Mouse (Mus musculus) kidney, postnatal 4 days (tissue): ENCODE data around the gene Osbp2.
"Not testable (repeated sequence)": the region's sequence is repeated elsewhere in the genome, so short reads cannot be mapped to it uniquely, and the experiment has no call there.

Experiments
- DNase-seq, 2 experiments: peaks; one replicate each; pipeline ENCODE4 v3.0.0; 2021; ENCODE audit warnings: mixed read lengths in 2 of 2

The Osbp2 gene

DNA sequence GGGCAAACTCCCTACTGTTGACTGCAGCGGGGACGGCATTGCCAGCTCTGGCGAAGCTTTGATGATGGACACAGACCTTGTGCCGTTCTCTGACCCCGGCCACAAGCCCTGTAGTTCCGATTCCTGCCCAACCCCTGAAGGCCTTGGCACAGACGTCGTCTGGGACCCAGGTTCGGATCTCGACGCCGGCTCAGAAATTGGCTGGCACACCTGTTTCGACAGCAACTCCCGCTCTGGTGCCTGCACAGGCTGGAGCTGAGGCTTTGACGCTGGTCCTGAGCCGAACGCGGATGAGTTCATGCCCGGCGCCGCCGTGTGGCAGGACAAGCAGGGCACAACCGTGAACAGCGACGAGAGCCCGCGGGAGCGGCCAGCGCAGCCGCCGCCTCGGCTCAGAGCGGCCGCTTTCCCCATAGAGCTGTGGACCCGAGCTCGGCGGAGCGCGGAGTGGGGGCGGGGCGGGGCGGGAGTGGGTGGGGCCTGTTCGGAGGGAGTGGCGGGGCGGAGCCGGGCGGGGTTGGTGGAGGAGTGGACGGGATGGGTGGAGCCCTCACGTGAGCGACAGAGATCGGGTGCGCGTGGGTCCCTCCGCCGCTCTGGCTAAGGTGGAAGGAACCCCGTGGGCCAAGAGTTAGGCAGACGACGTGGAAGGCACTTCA, at the start of gene Osbp2:
Gene Osbp2 (minus strand): TSS at position 450 of the 659 bp plus-strand sequence.
- DNase-seq: peak; percentile 83 to 88

DNA sequence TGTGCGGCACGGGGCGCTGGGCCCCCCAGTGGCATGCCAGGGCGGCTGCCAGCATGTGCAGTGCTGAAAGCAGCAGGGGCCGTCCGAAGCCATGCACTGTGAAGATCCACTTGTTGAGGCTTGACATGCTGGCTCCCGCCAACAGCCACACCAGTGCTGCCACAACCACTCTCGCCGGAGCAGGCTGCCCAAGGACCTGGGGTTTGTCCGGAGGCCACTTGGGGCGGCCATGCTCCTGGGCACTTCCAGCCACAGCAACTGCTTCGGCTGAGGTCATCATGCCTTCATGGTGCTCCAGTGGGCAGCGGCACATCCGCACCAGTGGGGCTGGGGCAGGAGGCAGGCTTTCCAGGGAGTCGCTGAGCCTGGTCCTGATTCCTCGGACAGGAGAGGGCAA, 49.2 kb upstream of the Osbp2 start:
- DNase-seq: peak; percentile 34 to 62

DNA sequence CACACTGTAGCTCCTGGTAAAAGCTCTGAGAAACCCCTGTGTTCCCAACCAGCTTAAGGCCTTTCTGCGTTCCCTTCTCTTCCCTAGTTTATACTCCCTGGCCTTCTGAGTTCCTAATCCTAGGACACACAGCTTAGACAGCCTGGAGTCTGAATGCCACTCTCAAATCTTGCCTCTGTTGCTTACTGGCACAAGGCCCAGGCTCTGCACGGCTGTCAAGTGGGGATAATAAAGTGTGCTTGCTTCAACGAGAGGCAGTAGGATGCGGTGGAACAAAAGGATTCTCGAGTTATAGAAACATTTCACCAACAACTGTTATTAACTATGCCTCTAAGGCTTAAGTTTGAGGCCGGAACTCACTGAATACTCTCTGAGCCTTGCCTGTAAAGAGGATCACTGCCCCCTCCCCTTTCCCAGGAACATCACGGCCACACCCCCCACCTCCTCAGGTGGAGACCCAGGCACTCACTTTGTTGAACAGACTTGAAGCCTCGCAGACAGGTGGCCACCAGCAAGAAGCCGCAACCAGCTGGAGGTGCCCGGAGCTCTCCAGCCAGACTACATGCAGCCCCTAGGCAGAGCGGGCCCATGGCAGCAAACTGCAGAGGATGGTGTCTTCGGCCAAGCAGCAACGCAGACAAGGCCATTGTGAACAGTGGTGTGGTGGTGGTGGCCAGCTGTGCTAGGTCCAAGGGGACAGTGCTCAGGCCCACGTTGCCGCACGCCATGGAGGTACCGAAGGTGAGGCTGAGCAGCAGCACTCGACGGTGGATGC, 48.6 kb upstream of the Osbp2 start:
- peak in 1 of 2 experiments; percentile 42 for DNase-seq

DNA sequence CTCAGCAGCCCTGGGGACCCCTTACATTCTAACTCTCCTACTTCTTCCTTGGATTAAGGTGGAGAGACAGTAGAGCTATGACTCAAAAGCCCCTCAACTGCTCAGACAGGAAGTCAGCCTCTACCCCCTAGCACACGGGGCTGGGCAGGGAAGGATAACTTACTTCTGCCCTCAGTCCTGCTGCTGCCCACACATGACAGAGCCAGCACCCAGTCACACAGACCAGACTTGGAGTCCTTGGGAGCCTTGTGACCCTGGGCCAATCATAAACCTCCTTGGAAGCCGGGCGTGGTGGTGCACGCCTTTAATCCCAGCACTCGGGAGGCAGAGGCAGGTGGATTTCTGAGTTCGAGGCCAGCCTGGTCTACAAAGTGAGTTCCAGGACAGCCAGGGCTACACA, 47.7 kb upstream of the Osbp2 start:
- DNase-seq: not testable (repeated sequence)

DNA sequence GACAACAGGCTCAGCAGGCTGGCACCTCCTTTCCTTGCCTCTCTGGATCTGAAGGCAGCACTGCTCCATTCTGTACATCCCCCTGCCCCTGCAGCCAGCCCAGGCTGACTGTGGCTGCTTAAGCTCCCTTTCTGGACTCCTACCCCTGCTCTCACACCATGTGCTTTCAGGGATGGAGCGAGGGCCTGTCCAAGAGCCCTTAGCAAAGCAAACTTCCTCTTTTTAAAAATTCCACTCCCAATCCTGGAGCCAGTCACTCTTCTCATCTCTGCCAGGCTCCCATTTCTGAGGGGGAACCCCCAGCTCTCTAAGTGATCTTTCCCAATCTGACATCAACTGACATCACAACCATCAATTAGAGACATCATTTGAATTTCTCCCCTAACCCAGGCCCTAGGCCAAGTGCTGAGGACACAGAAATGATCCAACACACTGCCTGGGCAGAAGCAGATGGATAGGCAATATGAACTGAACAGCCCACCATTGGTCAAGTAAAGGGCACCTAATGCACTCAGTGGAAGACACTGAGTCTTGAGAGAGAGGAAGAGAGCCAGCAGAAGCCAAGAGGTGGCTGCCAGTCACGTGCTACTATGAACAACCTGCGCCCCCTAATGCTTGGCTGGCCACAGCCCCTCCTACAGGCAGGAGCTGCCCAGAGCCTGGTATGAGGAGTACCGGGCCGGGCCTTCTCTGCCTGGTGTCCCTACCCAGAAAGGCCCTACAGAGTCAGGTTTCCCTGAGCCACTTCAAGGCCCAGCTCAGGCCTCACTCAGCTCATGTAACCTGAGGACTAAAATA, 47.0 kb upstream of the Osbp2 start:
- DNase-seq: peak in 1 of 2 experiments; percentile 31

DNA sequence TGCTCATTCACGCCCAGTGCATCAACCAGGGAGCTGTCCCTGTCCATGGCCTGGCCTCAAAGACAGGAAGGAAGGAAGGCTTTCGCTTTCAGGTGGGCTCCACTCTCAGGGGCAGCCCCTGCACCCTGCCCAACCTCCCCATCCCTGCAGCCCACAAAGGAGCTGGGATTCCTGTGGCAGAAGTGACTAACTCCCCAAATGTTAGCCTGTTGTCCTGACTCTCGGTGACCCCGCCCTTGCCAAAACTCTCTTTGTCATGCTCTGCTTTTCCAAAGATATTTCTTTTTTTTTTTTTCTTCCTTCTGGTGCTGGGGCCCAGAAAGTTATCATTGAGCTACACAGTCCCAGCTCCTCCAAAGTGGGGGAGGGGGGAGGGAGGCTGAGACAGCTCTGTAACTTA, 45.5 kb upstream of the Osbp2 start:
- no peak for DNase-seq

DNA sequence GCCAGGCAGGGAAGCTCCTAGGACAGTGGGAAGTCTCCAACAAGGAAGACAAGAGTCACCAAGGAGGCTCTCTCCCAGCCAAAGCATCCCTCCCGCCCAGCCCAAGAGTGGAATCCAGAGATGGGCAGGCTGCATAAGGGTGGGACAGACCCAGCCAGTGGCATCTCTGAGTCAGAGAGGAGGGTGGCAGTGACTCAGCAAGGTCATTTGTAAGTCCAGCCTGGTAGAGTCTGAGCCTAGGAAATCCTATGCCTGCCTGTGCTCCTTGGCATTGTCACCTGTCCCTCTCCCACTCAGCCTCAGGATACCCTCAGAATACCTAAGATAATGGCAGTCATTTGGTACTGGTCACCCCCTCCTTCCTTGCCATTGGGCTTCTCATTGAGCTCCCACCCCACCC, 41.7 kb upstream of the Osbp2 start:
- no peak for DNase-seq

DNA sequence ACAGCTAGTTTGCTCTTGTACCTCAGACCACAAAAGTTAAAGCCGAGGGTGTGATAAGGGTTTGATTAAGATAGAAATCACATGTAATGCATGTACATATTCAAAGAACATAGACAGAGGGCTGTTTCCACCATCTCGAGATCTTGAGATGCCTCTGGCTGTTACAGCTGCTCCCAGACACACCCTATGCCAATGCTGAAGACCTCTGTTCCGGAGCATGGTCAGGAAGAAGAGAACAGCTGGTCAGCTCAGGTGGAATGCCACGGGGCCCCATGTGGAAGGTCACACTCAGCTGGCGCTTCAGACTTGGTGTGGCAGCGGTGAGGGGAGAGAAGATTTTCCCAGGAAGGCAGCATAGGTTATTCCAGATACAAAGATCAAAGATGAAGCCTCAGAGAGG, 41.0 kb upstream of the Osbp2 start:
- DNase-seq: no peak

DNA sequence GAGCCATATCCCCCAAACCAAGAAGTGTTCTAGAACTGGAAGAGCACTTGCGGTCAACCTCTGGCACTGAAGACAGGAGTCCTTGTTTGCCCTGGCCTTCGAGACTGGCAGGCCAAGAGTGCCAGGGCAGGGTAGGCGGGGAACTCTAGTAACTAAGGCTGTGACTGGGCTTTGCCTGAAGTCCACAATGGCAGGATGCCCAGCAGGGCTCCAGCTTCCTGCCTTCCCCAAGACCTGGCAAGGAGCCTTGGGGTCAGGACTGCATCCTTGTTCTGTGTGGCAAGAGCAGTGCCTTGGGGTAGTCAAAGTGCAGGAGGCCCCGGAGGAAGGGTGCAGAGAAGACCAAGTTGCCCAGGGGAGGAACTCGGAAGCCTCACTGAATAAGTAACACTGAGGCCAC, 39.3 kb upstream of the Osbp2 start:
- DNase-seq: peak; percentile 61 to 75

DNA sequence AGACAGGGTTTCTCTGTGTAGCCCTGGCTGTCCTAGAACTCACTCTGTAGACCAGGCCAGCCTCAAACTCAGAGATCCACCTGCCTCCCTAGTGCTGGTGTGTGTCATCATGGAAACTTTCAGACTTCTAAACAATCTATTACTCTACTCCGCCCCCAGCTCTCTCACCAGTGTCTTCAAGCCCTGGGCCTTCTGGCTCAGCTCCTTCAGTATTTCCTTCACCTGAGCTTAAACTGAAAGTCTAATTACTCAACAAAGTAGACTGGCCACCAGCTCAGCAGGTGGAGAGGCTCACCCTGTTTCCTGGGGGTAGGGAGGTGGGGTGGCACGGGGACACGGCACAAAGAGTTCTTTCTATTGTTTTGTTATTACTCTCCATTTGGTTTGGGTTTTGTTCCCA, 38.8 kb upstream of the Osbp2 start:
- DNase-seq: no peak

DNA sequence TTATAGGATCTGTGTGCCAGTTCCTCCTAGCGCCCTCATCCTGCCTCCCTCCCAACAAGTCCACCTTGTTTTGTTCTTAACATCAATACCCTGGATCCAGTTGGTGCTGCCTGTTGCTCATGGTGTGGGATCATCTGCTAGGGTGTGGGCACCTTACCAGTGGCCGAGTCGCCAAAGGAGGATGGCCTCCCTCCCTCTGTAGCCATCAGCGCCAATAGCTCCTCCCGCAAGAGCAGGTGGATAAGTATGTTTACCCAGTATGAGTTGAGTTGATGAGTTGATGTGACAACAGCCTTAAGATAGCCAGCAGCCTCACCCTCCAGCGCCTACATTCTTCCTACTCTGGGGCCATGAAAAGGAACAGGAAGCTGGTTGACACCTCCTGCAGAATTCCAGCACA, 36.6 kb upstream of the Osbp2 start:
- DNase-seq: no peak

DNA sequence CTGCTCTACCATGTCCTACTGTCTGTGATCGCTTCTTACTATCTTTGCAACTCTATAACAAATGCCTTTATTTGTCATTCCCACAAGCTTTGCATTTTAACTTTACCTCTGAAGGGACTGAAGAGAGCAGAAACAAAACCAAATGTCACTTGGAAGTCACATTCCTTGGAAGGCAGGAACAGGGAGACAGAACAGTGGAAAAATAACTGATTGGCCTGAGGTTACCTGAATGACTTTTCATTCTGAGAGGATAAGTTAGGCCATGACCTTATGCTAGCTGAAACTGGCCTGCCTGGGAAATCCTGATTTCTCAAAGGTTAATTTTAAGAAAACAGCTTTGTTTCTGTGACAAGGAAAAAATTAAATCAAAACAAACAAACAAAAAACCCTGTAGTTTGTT, 32.2 kb upstream of the Osbp2 start:
- DNase-seq: no peak

DNA sequence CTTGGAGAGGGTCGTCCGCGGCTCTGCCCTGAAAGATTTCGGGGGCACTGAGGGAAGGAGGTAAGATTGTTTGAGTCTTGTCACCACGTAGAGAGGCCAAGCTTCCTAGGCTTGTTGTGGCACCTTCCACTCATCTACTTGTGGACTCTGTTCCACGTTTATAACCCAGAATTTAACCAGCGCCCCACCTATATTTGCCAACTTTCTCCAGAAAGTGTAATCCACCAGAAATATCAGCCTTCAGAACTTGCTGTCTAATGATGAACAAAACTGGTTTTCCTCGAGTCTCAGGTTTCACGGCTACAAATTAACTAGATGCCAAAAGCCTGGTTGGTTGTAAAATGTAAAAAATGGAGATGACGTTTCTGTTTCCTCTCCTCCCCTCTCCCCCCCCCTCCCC, 31.8 kb upstream of the Osbp2 start:
- no peak for DNase-seq

DNA sequence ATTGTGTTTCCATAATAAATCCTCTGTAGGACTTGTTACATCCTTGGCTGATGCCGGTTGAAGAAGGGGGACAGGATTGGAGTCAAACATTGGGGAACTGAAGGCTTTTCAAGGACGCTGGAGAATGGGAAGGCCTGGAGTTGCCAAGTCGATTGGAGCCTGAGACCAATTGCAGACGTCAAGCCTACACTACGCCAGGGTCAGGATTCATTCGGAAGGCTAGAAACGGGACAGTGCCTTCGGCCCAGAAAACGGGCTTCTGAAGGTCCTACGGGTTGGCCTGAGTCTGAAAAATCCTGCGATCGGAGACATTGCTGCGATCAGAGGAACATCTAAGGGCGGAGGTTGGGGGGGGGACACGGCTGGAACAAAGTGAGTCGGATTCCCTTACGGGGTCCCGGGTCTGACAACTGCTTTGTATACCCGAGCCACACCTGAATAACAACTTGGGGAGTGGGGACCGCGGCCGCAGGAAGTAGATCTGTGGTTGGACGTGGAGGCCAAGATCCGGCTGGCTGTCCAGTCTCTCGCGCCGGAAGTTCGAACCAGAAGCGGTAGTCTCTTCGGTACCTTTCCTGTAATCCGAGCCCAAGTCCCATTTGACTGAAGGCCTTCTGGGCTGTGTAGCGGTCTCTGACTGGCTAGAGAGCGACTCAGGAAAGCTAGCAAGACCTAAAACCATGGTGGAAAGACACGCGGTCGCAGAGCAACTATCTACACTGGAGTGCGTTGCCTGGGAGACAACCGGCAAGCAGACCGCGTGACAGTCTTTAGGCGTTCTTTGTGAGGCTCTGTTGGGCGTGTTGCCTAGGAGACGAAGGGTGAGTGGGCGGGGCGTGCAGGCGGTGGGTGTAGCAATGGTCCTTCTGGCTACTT, 30.9 kb upstream of the Osbp2 start, which contains the start of the genes 4921536K21Rik and Dusp18:
Gene 4921536K21Rik (minus strand): TSS at position 693 of the 876 bp plus-strand sequence.
Gene Dusp18 (plus strand): TSS at position 835 of the 876 bp plus-strand sequence.
- DNase-seq: peak; percentile 95 to 96

DNA sequence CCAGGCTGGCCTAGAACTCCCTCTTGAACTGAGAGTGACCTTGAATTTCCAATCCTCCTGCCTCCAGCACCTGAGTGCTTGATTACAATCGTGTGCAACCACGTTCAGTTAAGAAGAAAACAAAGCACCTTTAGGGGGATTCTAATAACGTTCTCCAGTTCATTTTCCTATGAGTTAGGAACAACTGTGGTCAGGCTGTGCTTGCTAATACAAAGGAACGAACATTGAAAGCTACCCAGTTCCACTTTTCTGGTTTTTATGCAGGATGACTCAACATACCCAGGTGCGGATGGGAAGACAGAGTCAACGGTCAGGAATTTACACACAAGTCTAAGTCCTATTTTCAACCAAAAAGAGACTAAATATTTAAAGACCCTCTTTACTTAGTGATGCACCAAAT, 30.3 kb upstream of the Osbp2 start:
- no peak for DNase-seq

DNA sequence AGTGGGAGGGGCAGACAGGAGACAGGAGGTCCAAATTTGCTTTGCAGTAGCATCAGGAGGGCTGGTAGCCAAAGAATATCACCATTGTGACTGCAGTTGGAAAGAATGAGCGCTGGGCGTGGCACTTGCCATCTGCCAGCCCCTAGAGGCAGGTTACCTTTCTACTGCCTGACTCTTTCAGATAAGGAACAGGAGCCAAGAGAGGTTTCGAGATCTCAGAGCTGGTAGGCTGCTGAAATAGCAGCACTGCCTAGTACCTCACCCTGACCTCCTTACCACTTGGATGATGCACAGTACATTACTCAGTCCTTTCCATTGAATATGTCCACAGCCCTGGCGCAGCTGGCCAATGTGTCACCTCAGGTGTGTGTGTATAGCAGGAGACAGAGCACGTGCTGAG, 23.6 kb upstream of the Osbp2 start:
- DNase-seq: no peak

DNA sequence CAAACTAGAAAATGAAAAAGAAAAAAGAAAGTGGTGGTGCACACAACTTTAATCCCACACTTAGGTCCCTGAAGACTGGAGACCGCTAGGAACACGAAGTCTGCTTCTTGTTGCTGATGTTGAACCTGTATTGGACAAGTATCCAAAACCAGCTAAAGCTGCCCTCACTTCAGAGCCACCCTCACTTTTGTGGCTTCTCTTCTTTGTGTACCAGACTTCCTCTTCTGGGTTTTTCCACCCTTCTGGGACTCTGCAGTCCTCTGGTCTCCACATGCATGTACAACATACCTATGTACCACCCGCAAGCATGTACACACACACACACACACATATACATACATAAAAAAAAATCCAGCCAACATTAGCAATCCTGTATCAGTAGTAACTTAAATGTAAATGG, 20.0 kb upstream of the Osbp2 start:
- no peak for DNase-seq

DNA sequence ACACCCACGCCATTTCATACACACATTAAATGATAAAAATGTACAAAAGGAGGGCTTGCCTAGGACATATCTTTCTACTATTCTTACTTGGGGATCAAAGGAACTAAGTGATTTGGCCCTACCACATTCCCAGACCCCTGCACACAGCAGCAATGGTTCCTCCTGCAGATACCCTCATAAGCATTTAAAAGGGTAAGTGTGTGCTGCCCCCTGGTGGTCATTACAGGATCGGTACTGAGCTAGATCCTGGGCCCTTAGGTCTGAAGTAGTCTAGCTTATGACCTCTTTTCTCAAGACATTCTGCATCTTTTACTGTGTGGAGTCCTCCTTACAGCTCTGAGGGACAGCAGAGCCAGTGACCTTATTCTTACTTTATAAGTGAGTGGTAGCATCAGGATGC, 16.1 kb upstream of the Osbp2 start:
- peak; percentile 81 to 82 for DNase-seq

DNA sequence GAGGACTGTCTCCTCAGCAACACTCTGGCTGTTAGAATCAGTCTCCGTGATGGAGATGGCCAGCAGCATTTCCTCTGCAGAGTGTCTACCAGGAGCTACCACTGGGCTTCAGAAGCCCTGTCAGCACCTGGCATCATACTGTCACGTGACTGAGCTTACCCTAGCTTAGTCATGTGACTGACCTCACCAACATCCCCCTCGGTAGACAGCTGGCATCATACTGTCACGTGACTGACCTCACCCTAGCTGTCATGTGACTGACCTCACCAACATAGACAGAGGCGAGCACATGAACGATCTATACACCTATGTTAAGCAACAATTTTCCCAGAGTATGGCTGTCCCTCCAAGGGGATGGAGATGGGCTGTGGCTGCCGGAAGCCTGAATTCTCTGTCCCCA, 15.0 kb upstream of the Osbp2 start:
- no peak for DNase-seq

DNA sequence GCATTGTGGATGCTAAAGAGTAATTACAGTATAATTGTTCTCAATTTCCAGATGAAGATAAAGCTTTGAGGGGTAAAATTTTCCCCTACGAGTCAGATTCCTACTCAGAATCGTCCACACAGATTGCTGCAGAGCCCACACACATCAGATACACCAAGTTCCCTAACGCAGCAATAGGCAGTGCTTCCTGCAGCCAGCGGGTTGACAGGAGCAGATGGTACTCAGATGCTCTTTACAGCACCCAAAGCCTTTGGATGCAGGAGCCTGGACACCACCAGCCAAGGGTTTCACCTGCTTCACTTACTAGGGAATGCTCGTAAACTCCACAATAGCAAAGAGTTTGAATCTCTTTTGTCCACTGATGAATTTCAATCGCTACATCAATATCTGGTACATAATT, 12.7 kb upstream of the Osbp2 start:
- no peak for DNase-seq

DNA sequence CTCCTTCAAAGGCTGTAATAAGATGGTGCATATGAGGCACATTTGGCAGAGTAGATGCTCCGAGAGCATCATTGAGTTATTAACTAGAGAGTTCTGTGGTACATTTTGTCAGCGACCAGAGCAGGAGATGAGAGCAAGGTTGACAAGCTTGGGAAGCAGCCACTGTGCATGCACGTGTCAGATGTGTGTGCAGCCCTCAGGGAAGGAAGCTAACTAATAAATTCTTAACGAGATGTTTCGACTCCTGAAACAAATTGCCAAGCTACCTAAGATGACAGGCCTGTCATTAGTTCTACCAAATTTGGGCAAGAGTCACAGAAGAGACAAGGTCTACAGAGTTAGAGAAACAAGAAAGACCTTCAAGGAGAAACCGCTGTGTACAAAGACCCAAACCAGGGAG, 640 bp upstream of the Osbp2 start:
- DNase-seq: peak in 1 of 2 experiments; percentile 9

DNA sequence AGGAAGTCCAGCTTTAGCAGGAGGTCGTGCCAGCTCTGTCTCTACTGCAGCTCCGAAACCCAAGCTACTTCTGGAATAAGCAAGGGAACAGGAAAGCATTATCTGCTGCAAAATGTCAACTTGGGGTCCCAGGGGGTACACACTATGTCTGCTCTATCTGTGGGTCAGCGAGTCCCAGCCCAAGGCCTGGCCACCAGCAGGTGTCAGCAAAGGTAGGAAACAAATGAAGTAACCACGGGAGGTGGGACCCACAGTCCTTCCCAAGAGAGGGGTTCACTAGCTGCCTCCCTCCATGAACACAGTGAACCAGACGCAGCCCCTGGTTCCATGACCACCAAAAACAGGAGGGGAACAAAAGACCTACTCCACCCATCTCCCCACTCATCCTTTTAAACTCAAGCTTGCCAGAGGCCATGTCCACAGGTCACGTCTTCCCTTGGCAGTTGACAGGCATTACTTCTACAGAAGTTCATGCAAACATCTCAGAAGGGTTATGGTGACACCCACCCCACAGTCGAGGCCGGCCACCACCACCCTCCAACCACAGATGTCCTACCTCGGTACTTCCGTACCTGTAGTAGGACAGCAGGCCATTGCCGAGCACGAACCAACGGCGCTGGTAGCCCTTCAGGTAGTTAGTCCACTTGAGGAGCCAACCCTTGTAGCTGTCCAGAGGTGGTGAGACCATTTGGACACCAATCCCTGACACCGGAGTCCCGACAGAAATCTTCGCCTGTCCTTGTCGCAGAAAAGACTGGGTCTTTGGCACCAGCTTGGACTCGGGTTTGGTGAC, 846 bp downstream of the Osbp2 start:
- DNase-seq: peak in 1 of 2 experiments; percentile 9
